Mouse (Mus musculus) inflammation-experienced regulatory T-cells, adult 16 weeks (primary cell): ENCODE measurements around the gene F13b. TPM values are rescaled to one million over a fixed set of nuclear protein-coding genes. Genes with fewer than 3 reads are reported as not detected.

Experiments used
- polyA plus RNA-seq: library from polyadenylated mRNA; unstranded; fragments of 100-300 nt; shearing (Covaris generic); gene quantifications from one replicate; pipeline ENCODE4 v1.2.1, GENCODE M21; 2017

F13b gene
- polyA plus RNA-seq = not detected

DNA sequence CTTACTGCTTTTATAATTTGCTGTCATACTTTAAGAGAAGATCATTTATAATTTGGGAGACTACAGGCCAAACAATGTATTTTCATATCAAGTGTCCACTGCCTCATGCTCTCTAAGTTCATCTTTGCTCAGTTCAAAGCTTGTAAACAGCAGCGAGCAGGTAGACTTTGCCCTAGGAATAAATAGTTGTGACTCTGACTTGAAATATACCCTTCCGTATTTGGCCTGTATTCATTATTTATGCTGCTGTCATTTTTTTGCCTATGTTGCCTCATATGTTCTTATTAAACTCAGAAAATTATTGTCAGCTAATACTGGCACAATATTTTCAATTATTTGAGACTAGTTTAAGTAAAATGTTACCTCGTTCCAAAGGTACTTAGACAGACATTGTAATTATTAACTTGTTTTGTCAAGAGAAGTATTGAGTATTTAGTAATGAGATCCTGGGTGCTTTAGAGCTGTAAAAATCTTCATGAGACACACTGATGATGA, at the start of gene F13b:
Gene F13b (plus strand): TSS at position 445 of the 495 bp plus-strand sequence.

DNA sequence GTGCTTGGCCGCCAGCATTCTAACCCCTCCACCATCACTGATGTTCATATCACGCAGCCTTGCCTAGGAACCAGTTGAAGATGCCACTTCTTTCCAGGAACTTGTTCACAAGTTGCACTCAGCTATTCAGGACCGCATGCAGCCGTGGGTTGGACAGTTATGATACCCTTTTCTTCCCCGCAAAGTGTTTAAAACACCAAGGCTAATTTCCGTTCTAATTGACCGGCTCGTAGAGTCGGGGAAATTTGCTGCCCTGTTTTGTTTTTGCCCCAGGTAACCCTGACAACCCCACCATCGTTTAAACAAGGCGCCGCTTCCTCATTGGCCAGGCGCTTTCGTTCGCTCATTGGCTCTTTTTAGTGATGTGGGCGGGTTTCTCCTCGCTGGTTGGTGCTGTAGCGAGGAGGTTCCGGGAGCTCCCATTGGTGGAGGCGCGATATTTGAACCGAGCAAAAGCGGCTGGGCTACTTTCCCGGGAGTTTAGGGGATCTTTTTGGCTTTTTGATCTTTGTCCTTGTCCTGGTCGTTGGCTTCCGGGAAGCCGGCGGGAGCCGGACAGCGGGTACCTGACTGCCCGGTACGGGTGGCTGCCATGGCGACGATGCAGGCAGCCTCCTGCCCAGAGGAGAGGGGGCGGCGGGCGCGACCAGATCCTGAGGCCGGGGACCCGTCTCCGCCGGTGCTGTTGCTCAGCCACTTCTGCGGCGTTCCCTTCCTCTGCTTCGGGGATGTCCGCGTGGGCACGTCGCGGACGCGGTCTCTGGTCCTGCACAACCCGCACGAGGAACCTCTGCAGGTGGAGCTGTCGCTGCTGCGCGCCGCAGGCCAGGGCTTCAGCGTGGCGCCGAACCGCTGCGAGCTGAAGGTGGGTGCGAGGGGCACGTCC, 46.9 kb upstream of the F13b start, which contains the start of gene Aspm:
Gene Aspm (plus strand): TSS at position 433 of the 886 bp plus-strand sequence.

GRCm38 (mm10) chr1:139560024-139560423, 58.5 kb downstream of the F13b start, which contains the start of gene Cfhr1:
TSS of gene Cfhr1 (minus strand) at chr1:139560272.

Other genes with a start within 250 kb of the F13b start
- gene Crb1, start 124.6 kb upstream of the F13b start, polyA plus RNA-seq = not detected
- gene Zbtb41, start 79.4 kb upstream of the F13b start, polyA plus RNA-seq = 15.2 TPM
- 2.5 TPM for gene Aspm, start 46.9 kb upstream of the F13b start, polyA plus RNA-seq
- not detected for gene Cfhr1, start 58.6 kb downstream of the F13b start, polyA plus RNA-seq